ENCODE assay signal across 16 mouse cellular contexts in genomic region chr12:8216392-8217280, GRCm38 (mm10). TPM values are rescaled to one million over a fixed set of nuclear protein-coding genes. Genes with fewer than 3 reads are reported as not detected.
DNase-seq lines count a peak whose midpoint lies in the region; ATAC-seq and TF ChIP-seq lines count a peak whose summit lies in the region.
"Had no signal": no experiment of that assay in that cellular context is flagged by ENCODE, and none has a peak within 500 bp of the region (broad histone marks: within the 10 kb centered on the region; RNA-seq: fewer than 3 reads in every experiment).

No protein-coding gene starts in this region.

- no peak overlapping the region for H3K4me2 ChIP-seq in forebrain, embryonic 16.5 days (ENCODE audit: low read length)
- no peak overlapping the region for H3K4me2 ChIP-seq in forebrain, embryonic 13.5 days
- no peak overlapping the region for H3K4me2 ChIP-seq in liver, embryonic 11.5 days
- 0 out of 2 replicates have a peak overlapping the region, but pooled peaks have one; percentile 32 for H3K4me2 ChIP-seq in stomach, embryonic 15.5 days
- H3K4me2 ChIP-seq: embryonic facial prominence, embryonic 15.5 days; hindbrain, embryonic 12.5 days had no signal

- H3K9ac ChIP-seq in forebrain, embryonic 16.5 days (replicated peaks; ENCODE audit: low read depth, low read length), result no peak overlapping the region
- no peak overlapping the region for H3K9ac ChIP-seq in forebrain, embryonic 13.5 days
- H3K9ac ChIP-seq in liver, adult 2 months (ENCODE audit: low read depth, low read length), result peak overlapping the region; percentile 90
- no peak overlapping the region for H3K9ac ChIP-seq in liver, embryonic 11.5 days (ENCODE audit: low read depth, low read length)
- H3K9ac ChIP-seq in stomach, embryonic 15.5 days, result no peak overlapping the region
- H3K9ac ChIP-seq: embryonic facial prominence, embryonic 15.5 days; hindbrain, embryonic 12.5 days; liver, postnatal 0 days had no signal

- H3K79me2 ChIP-seq in liver, adult 2 months (ENCODE audit: control insufficient read depth, insufficient read depth, low read length), result peaks cover 18% of the 10 kb centered on the region; the same call in 1 of the 2 replicates

- no peak for TF ChIP-seq CTCF in liver, adult 2 months (IDR thresholded peaks at IDR 0.05; ENCODE audit: low read depth, low read length)

- no peaks in the 10 kb centered on the region for H3K4me1 ChIP-seq in forebrain, embryonic 16.5 days (replicated peaks; ENCODE audit: control insufficient read depth, insufficient read depth, low read length)
- no peaks in the 10 kb centered on the region for H3K4me1 ChIP-seq in forebrain, embryonic 13.5 days
- peaks cover 16% of the 10 kb centered on the region for H3K4me1 ChIP-seq in liver, adult 2 months (ENCODE audit: control insufficient read depth, insufficient read depth, low read length)
- no peaks in the 10 kb centered on the region for H3K4me1 ChIP-seq in liver, embryonic 11.5 days (replicated peaks; ENCODE audit: control insufficient read depth, insufficient read depth, low read length)
- H3K4me1 ChIP-seq in stomach, embryonic 15.5 days, result no peaks in the 10 kb centered on the region
- H3K4me1 ChIP-seq: hindbrain, embryonic 12.5 days had no signal

- 0 out of 2 replicates have a peak, but pooled peaks cover 2% of the 10 kb centered on the region for H3K36me3 ChIP-seq in forebrain, embryonic 16.5 days (ENCODE audit: control insufficient read depth, insufficient read depth)
- H3K36me3 ChIP-seq in forebrain, embryonic 13.5 days (ENCODE audit: poor library complexity, severe bottlenecking), result no peaks in the 10 kb centered on the region
- peaks cover 10% of the 10 kb centered on the region; the same call in 1 of the 2 replicates for H3K36me3 ChIP-seq in liver, adult 2 months (ENCODE audit: control insufficient read depth, insufficient read depth, low read length)
- no peaks in the 10 kb centered on the region; the same call in 1 of the 2 replicates for H3K36me3 ChIP-seq in liver, embryonic 11.5 days (ENCODE audit: control insufficient read depth, insufficient read depth, low read length)
- H3K36me3 ChIP-seq in stomach, embryonic 15.5 days, result no peaks in the 10 kb centered on the region; the same call in 1 of the 2 replicates

- 74% methylated on average over 15 of the region's 15 CpGs for WGBS in forebrain, embryonic 16.5 days
- WGBS in forebrain, embryonic 13.5 days, result 85% methylated on average over 15 of the region's 15 CpGs
- WGBS in liver, adult 2 months, result 27% methylated on average over 15 of the region's 15 CpGs
- WGBS in liver, embryonic 11.5 days, result 86% methylated on average over 15 of the region's 15 CpGs
- WGBS in stomach, embryonic 15.5 days, result 63% methylated on average over 15 of the region's 15 CpGs

- H3K9me3 ChIP-seq in forebrain, embryonic 16.5 days (ENCODE audit: control insufficient read depth, low read length), result 0 out of 2 replicates have a peak, but pooled peaks cover 2% of the 10 kb centered on the region
- H3K9me3 ChIP-seq in forebrain, embryonic 13.5 days (replicated peaks), result no peaks in the 10 kb centered on the region
- H3K9me3 ChIP-seq in liver, embryonic 11.5 days (ENCODE audit: control insufficient read depth, low read length), result no peaks in the 10 kb centered on the region
- no peaks in the 10 kb centered on the region for H3K9me3 ChIP-seq in stomach, embryonic 15.5 days
- H3K9me3 ChIP-seq: hindbrain, embryonic 12.5 days had no signal

- 0 out of 2 replicates have a peak, but pooled peaks have one; percentile 43 for ATAC-seq in forebrain, embryonic 16.5 days
- no peak for ATAC-seq in forebrain, embryonic 13.5 days
- no peak for ATAC-seq in liver, embryonic 11.5 days (replicated peaks; ENCODE audit: low FRiP score)
- ATAC-seq in stomach, embryonic 15.5 days (ENCODE audit: insufficient read depth, low FRiP score, low read depth), result no peak
- ATAC-seq: liver, postnatal 0 days; midbrain, embryonic 16.5 days had no signal

- H3K4me3 ChIP-seq in forebrain, embryonic 16.5 days (replicated peaks; ENCODE audit: low read length), result no peak overlapping the region
- H3K4me3 ChIP-seq in forebrain, embryonic 13.5 days, result no peak overlapping the region
- peak overlapping the region; percentile 41 for H3K4me3 ChIP-seq in liver, adult 2 months (ENCODE audit: insufficient read depth, low read depth, low read length)
- no peak overlapping the region for H3K4me3 ChIP-seq in liver, embryonic 11.5 days (ENCODE audit: low read depth, low read length)
- no peak overlapping the region for H3K4me3 ChIP-seq in stomach, embryonic 15.5 days (replicated peaks)
- H3K4me3 ChIP-seq: embryonic facial prominence, embryonic 15.5 days; hindbrain, embryonic 12.5 days had no signal

- peak; percentile 91 for DNase-seq in liver, adult 2 months (ENCODE audit: extremely low read depth, low read depth, low spot score)
- DNase-seq in liver, embryonic 11.5 days (ENCODE audit: low spot score), result no peak
- peak; percentile 37 for DNase-seq in kidney, adult 9 months
- no peak for DNase-seq in cerebellum, postnatal 14 days
- DNase-seq in cerebellum, adult 9-10 months, result no peak
- DNase-seq: adrenal gland, postnatal 14 days; cerebellum, adult 8-10 months; gastrocnemius, postnatal 10 days; layer of hippocampus, postnatal 36 days; liver, postnatal 0 days had no signal

- no peak for TF ChIP-seq POLR2A in liver, adult 2 months (IDR thresholded peaks at IDR 0.05; ENCODE audit: extremely low read depth, insufficient read depth, low read length)

- no peak overlapping the region for H3K27ac ChIP-seq in forebrain, embryonic 16.5 days (ENCODE audit: low read length)
- H3K27ac ChIP-seq in forebrain, embryonic 13.5 days, result no peak overlapping the region
- H3K27ac ChIP-seq in liver, adult 2 months (replicated peaks; ENCODE audit: insufficient read depth, low read depth, low read length), result peak overlapping the region; percentile 97
- H3K27ac ChIP-seq in liver, embryonic 11.5 days (ENCODE audit: low read depth, low read length), result no peak overlapping the region
- H3K27ac ChIP-seq in stomach, embryonic 15.5 days, result no peak overlapping the region
- H3K27ac ChIP-seq: embryonic facial prominence, embryonic 15.5 days; hindbrain, embryonic 12.5 days had no signal

- no peaks in the 10 kb centered on the region for H3K27me3 ChIP-seq in forebrain, embryonic 16.5 days (replicated peaks; ENCODE audit: control insufficient read depth, insufficient read depth, low read length)
- no peaks in the 10 kb centered on the region for H3K27me3 ChIP-seq in forebrain, embryonic 13.5 days
- H3K27me3 ChIP-seq in liver, adult 2 months (ENCODE audit: control insufficient read depth, insufficient read depth, low read length), result no peaks in the 10 kb centered on the region
- H3K27me3 ChIP-seq in liver, embryonic 11.5 days (replicated peaks; ENCODE audit: control insufficient read depth, insufficient read depth, low read length), result no peaks in the 10 kb centered on the region
- H3K27me3 ChIP-seq in stomach, embryonic 15.5 days (replicated peaks), result no peaks in the 10 kb centered on the region
- H3K27me3 ChIP-seq: embryonic facial prominence, embryonic 15.5 days; hindbrain, embryonic 12.5 days had no signal

RNA-seq across cellular contexts. Expression of gene Ldah, which starts 8.7 kb away (rescaled TPM):
- polyA plus RNA-seq in forebrain, embryonic 16.5 days (2015; fragmentation: Nextera tagmentation; extraction: Ambion mirVana), result 89.2 and 96.9 TPM in 2 replicates
- polyA plus RNA-seq in forebrain, embryonic 13.5 days (2015; fragmentation: Nextera tagmentation; extraction: Ambion mirVana), result 78.7 and 84.7 TPM in 2 replicates
- total RNA-seq in liver, adult 2 months (2014; rRNA removed), result 30.3 and 34.8 TPM in 2 replicates
- polyA plus RNA-seq in liver, adult 2 months (2012; rRNA removed), result 22.5 and 30.5 TPM in 2 replicates
- 54.3 and 57.2 TPM in 2 replicates for polyA plus RNA-seq in liver, embryonic 11.5 days (2014; fragmentation: Nextera tagmentation; extraction: Ambion mirVana)
- 56.5 and 59.5 TPM in 2 replicates for polyA plus RNA-seq in stomach, embryonic 15.5 days (2015; fragmentation: Nextera tagmentation; extraction: Ambion mirVana)

Comparison
In these comparisons a context has a peak if more than half of its experiments do, and no peak if none do; other contexts are left out.
1. DNase-seq: peak in liver, adult 2 months (single experiment) and kidney, adult 9 months (single experiment); none in liver, embryonic 11.5 days (single experiment), cerebellum, postnatal 14 days (0 of 2) and cerebellum, adult 9-10 months (single experiment).